Mouse (Mus musculus) kidney, postnatal 4 days (tissue): ENCODE data around the gene Cstb.
"Not testable (repeated sequence)": the region's sequence is repeated elsewhere in the genome, so short reads cannot be mapped to it uniquely, and the experiment has no call there.

Experiments
- DNase-seq, 2 experiments: peaks; one replicate each; pipeline ENCODE4 v3.0.0; 2021; ENCODE audit warnings: mixed read lengths in 2 of 2

Gene Cstb

DNA sequence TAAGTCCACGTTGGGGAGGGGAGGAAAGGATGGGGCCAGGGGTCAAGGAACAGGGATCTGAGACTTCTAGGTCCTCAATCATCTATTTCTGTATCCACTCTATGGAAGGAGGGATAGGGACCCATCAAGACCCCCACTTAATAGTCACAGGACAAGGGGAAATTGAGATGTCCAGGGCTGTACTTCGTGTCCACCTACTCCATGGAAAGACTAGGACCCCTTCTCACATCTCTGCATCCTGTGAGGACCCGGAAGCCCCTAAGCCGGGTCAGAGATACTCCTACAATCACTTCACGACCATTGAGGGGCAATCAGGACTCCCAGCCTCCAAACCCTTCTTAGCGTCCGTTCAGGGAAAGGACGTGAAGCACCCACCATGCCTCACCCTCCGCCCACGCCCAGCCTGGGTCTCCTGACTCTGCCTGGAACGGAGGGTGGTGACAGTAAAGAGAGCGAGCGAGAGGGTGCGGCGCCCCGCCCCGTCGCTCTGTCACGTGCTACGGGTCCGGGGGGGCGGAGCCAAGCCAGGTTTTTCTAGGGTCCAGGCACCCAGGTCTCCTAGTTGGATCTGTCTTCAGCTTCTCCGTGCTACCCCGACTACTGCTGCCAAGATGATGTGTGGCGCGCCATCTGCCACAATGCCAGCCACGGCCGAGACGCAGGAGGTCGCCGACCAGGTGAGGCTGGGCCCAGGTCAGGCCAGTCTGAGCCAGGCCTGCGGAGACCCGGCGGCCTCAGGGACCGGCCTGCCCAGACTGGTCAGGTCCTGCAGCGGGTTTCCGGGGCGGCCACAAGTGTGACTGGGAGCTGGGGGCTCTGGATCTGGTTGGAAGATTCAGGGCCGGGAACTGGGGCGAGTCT is at the start of gene Cstb:
TSS of gene Cstb (plus strand) at position 489 of the 861 bp plus-strand sequence.
- DNase-seq, result peak; percentile 90 to 92

DNA sequence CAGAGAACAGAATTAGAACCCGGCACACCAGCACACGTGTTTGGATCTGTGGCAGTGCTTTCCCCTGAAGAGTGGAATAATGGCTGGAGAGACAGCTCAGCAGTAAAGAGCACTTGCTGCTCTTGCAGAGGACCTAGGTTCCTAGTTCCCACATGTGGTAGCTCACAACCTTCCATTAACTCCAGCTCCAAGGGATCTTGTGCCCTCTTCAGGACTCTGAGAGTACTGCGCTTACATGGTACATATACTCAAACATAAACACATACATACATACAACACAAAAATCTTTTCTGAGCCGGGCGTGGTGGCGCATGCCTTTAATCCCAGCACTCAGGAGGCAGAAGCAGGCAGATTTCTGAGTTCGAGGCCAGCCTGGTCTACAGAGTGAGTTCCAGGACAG is 47.0 kb upstream of the Cstb start:
- DNase-seq, result no peak

DNA sequence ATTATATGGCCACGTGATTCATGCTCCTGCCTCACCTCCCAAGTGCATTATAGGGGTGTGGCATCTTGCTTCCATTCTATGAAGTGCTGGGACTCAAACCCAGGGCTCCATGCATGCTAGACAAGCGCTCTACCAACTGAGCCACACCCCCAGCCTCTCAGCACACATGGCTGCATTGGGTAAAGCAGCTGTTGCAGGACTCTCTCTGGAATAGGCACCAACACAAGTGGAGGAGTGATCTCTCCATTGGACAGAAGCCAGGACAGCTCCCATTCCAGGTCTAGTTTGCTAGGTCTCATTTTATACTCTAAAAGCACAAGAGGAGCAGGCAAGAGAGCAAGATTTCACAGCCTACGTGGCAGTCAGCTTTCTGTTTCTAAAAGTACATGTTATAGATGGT is 41.9 kb upstream of the Cstb start:
- DNase-seq, result no peak

DNA sequence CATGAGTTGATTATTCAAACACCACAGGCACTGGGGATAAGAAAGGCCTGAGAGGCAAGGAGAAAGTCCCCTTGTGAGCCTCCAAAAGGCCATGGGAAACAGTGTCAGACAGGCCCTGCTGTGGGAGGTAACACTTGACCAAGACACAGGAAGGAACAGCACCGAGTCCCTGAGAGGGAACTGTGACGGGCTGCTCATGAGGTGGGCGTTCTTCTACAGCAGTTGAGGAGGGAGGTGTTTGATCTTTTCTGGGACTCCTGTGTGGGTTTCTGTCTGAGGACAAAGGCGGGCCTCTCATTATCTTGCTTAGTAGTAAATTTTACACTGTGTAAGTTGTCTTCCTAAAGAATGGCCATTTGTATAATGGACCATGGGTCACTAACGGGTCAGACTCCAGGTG is 39.9 kb upstream of the Cstb start:
- no peak for DNase-seq

DNA sequence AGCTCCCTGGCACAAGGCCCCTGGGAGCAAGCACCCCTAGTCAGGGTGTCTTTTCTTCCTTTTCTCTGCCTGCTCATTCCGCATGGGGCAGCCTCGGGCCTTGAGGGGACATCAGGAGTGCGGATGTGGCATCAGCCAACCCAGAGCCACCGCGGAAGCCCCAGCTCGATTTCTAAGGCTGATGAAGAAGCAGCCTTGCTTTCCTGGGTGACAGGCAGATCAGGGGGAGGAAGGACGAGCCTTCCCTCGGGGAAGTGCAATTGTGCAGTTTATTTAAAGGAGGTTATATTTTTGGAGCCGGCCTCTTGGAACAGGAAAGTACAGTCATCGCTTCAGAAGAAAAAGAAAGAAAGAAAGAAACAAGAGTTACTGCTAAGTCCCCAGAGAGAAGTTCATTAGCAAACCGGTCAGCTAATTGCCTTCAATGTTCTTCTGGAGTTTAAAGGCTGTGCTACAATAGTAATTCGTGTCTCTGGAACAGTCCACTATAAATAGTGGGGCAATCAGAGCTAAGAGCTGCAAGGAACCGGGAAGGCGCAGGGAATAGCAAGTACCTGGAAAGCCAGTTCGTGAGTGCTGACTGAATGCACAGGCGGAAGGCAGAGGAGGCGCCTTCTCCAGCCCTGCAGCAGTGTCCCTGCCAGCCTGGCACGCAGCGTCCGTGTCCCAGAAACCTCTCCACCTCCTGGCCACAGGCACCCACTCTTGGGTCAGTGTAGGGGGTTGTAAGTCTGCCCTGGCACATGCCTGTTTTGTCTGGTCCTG is 37.1 kb upstream of the Cstb start:
- DNase-seq, result peak in 1 of 2 experiments; percentile 30

DNA sequence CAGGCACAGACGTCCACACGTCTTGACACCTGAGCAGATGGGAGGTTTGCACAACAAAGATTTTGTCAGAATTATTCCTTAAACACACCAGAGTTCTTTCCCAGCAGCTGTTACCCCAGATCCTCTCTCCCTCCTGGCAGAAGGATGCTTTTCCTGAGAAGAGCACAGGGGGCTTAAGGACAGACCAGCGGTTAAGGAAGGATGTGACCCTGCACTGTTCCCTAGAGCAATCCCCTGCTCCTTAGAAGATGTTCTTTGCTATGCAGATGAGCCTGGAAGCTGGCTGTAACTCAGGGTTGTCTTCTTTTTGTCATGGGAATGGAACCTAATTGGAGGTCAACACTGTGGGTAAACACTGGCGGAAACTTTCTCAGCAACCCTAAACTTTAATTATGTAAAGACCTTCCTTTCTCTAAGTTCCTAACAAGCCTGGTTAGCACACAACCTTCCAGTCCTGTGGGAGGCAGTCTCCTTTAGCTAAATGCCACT is 34.4 kb upstream of the Cstb start:
- DNase-seq, result no peak

DNA sequence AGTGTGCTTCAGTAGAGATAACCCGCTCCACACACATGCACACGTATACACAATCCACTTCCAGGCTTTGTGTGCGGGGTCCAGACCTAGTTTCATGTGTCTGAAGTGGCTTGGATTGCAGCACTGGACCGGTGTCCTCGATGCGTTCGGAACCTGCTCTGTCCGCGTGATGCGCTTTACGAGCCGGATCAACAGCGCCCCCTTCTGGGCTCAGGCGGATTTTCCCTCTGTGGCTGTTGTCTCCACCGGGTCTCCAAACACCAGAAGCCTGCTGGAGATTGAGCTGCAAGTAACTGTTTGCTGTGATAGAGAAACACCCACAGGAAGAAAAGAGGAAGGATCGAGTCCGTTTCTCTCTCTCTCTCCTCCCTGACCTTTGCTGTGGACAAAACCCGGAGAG is 33.4 kb upstream of the Cstb start:
- peak; percentile 89 to 91 for DNase-seq

DNA sequence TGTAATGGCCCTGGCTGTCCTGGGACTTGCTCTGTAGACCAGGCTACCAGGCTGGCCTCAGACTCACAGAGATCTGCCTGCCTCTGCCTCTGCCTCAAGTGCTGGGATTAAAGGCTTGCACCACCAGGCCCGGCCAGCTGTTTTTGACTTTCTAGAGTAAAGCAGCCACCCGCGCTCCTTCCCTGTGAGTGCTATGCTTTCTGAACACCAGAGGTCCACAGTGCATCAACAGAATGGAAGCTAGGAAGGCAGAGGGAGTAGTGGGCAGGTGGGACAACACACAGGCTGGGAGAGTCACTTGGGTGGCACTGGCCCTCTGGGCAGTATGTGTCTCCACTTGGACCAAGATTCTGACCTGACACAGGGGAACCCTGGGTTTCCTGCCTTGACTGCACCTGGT is 30.1 kb upstream of the Cstb start:
- no peak for DNase-seq

DNA sequence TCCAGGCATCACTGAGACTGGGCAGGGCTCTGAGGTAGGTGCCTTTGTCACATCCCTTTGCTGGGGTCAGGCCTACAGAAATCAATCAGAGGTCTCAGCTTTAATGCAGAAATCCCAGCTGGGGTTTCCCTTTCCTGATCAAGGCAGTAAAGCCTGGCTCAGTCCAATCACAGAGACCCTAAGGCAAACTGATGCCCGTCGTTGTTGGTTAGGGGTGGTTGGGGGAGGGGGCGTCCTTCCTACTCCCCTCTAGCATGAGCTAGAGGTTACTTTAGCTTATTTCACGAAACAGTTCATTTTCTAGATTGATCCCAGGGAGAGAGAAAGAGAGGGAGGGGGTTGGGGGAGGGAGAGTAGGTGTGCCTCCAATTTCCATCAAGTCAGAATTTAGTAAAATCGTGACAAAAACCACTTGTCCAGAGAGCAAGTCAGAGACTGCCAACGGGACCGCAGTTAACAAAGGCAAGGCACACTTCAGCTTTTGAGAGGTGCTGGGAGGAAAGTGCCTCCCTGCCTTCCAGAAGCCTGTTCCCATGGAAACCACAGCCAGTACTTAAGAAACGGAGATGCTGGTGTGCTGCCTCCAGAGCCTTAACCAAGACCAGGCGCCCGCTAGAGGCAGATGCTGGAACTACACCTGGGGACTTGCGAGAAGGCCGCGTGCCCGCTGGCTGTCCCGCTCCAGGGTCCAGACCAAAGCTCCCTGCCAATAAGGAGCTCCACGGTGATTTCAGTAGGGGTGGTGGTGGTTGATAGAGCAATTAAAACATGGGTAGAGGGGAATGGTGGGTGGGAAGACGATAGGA is 29.4 kb upstream of the Cstb start:
- peak; percentile 98 to 99 for DNase-seq

DNA sequence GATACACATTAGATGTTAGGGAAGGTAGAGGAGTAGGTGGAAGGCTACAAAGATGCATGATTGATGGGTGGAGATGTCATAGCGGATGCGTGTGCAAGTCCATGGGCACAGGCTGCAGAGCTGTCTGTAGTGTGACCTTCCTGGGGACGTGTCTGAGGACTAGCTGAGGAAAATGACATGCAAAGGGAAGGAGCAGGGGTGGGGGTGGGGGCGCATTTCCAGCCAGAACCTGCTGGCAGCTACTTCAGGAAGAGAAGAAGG is 28.9 kb upstream of the Cstb start:
- no peak for DNase-seq

DNA sequence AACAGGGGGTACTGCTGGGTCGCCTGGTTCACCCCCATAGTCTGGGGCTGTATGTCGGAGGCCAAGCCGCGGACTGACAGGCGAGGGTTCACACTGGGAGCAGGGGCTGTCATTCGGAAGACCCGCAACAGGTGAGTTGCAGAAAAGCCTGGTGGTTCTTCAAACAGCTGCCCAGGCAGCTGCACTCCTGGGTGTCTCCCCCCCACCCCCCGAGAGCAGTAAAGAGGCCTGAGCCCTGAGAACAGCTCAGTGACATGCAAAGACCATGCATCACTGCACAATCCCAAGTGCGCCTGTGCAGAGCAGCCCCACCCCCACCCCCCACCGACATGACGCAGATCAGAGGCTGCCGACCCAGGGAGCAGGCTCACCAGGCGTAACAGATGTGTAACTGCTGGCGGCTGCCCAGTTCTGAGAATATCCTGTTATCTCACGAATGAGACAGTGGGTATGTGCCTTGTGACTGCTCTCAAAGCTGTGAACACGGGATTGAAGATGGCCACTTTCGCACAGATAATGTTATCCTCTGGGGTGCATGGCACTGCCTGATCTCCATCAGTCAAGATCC is 26.3 kb upstream of the Cstb start:
- DNase-seq, result peak; percentile 69 to 78

DNA sequence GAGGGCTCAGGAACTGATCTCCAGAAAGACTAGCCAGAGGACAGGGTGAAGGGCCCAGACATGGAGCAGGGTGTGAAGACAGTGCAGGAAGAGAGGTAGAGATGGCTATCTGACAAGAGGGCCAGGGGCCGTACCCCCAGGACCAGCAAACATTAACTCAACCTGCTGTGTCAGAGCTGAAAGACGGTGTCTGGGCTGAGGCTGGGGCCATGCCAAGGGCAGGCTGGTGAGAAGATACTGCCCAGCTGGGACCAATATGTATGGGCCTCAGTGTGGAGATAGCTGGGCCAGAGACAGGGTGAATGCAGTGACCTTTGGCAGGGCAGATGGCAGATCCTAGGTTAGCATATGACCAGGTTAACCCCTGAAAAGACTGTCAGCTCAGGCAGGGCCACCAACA is 24.3 kb upstream of the Cstb start:
- no peak for DNase-seq

DNA sequence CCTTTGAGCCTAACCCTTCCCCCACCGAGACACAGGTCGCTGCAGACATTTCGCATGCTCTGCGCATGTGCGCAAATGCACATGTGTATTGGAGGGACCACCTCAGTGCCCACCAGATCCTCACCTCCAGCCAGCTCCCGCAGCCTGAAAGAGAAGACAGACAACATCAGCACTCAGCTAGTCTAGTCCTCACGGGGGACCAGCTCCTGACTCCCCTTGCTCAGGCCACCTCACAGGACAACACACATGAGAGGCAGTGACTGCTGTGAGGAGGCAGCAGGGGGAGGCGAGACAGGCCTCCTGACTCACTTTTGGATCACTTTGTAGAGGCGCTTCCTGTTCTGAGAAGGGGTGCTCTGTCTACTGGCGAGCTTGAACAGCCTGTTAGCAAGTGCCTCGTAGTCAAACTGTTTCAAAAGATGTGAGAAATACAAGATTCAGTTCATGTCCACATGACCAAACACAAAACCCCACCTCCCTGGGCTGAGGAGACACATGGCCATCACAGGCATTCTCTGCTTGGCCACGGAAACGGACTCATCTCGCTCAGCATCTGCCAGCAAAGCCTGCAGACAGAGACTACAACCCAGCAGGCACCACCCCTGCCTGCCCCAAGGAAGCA is 23.1 kb upstream of the Cstb start:
- DNase-seq, result no peak

DNA sequence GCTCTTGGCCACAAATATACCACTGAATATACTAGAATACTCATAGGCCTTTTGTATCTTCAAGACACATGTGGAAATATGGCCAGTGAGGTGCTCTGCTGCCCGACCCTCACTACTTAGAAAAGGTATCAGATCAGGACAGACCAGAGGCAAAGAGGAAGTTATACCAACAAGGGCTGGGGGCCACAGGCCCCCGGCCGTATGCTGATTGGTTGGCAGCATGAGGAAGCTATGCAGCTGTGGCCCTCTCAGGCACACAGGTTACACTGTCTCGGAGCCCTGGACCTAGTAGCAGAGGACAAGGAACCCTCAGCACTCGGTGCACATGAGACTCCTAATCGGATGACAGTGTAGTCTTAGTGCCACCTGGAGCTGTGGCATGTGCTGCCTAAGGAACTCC is 19.3 kb upstream of the Cstb start:
- no peak for DNase-seq

DNA sequence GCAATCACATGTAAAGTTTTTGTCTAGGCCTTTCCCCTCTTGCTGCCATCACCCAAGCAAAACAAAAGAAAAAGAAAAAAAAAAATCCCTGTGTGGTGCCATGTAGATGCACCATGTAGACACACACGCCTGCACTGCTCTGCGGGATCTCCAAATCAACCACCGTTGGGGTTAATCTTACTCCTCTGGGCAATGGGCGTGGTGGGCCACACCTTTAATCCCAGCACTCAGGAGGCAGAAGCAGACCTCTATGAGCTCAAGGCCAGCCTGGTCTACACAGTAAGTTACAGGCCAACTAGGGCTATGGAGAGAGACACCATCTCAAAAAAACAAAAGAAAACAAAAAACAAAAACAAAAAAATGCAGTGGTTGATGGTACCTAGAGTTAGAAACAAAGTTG is 18.3 kb upstream of the Cstb start:
- no peak for DNase-seq

DNA sequence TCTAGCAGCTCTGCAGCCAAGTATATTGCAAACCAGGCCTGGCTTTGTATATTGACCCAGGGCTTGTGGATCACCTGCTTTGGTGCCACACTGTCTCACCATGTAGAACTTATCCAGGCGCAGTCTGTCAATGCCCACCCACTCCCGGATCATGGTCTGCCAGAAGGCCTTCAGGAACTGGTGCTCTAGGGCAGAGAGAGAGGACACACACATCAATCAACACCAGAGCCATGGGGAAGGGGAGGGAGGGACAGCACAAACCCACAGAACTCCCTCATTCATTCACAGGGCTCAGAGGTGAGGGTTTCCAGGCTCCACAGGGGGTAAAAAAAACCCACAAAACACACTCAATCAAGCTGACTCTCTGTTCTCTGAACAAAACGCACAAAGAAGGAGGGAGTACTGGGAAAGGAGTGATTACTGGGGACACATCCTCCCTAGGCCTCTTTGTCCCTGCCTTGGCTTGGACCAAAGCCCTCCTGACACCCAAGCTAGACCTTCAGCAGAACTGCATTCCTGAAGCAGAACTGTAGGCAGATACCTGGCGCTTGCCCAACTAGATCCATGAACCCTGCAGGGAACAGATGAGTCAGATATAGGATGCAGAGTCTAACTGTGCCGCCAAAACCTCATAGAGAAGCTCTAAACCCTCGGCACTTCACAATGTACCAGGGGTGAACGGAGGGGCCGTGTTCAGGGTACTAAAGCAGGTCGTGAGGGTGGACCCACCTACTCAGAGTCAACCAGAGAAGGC is 16.3 kb upstream of the Cstb start:
- no peak for DNase-seq

DNA sequence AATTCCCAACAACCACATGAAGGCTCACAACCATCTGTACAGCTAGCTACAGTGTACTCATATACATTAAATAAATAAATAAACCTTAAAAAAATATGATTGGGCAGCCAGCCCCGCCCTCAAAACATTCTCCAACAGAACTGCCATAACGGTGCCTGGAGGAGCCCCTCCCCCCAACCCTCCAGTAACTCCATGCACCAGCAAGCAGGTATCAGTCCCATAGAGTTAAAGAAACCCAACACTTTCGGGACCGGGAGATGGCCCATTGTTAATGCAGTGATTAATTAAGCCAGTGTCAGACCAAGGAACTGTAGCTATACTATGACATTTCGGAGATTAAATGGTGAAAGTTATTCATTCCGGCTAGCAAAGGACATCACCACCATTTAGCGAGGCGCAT is 13.6 kb upstream of the Cstb start:
- peak in 1 of 2 experiments; percentile 35 for DNase-seq

DNA sequence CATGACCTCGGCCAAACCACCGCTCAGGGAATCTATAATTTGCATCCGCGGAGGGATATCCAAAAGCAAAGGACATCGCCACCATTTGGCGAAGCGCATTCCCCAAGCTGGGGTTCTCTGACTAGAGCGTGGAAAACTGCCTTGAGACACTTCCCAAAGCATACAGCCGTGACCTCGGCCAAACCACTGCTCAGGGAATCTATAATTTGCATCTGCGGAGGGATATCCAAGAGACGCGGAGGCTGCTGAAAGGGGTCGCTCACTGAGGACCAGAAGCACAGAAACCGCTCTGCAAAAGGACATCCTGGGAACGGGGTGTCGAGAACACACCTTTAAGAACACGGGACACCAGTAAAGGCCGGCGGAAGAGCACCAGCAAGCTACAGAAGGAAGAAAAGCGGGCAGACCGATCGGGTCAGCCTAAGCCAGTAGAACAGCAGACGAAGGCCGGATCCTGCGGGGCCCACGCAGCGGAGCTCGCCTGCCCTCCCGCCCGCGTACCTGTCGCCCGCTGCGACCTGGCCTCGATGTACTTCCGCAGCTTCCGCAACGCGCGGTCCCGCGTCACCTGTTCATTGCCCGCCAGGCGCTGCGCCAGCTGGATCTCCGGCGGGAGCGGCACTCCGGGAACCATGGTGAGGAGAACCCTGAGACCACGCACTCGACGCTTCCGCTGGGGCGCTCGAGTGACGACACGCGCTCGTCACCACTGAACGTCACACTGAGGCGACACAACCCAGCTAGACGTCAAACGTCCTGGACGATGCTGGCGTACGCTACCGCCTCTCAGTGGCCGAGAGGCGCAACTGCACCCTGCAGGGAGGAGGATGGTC is 12.9 kb upstream of the Cstb start, which contains the start of gene Rrp1:
TSS of gene Rrp1 (minus strand) at position 725 of the 833 bp plus-strand sequence.
- DNase-seq, result peak; percentile 96

DNA sequence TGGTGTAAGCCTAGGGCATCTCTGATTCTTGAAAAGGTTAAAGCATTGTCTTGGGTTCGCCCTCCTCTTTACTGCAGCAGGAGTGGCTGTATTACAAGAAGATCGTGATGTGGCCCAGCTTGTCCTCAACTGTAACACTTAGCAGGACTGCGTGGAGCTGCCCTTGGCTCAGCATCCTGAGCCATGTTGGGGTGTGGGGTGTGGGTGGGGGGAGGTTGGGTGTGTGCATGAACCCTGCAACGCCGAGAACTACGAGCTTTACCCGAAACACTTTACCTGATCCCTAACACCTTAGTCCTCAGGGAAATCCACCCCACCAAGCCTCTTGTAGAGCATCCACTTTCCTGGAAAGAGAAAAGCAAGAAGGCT is 12.3 kb upstream of the Cstb start:
- DNase-seq, result no peak

DNA sequence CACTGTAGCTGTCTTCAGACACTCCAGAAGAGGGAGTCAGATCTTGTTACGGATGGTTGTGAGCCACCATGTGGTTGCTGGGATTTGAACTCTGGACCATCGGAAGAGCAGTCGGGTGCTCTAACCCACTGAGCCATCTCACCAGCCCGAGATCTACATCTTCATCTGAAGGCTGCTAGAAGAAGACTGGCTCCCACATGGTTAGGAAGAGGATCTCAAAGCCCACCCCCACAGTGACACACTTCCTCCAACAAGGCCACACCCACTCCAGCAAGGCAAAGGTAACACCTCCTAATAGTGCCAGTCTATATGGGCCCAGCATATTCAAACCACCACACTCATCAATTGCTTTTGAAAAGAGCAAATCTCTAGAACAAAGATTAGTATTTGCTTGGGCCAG is 10.5 kb upstream of the Cstb start:
- not testable (repeated sequence) for DNase-seq

DNA sequence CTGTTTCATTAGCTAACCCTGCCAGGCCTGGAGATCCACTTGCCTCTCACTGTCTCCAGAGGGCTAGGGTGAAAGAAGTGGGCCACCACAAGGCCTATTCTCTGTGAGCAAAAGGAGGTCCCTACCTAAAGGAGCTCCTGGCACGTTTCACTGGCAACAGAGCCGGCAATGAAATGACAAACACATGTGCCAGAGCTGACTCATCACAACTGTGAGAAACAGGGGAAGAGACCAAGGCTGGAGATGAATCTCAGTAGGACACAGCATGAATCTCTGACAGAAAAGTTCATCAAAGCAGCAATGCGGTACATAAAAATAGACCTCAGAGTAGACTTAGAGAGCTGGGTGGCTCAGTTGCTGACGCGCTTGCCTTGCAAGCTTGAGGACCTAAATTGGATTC is 7.6 kb upstream of the Cstb start:
- DNase-seq, result no peak
